Mouse (Mus musculus): ENCODE measurements at regions not wholly inside any gene's neighbourhood (a gene's known extent, or its start where the extent isn't known, plus 50 kb on each side); places are given as distances from the start of the nearest gene placed in this dataset.
A peak's percentile ranks its signal among the peaks of the same experiment; 100 is the strongest.
"Not testable (repeated sequence)": the region's sequence is repeated elsewhere in the genome, so short reads cannot be mapped to it uniquely, and the experiment has no call there.

- Histone ChIP-seq H3K36me3 (replicated peaks; ENCODE audit: control insufficient read depth, insufficient read depth, low read depth, low read length) (no peaks in the 10 kb centered on the region), H3K4me1 (ENCODE audit: control insufficient read depth, insufficient read depth, low read length) (no peaks in the 10 kb centered on the region), H3K27ac (replicated peaks; ENCODE audit: low read depth, low read length) (no peak overlapping the region), H3K4me2 (ENCODE audit: low read depth, low read length) (no peak overlapping the region), H3K9ac (replicated peaks; ENCODE audit: low read length) (no peak overlapping the region), H3K27me3 (ENCODE audit: control insufficient read depth, insufficient read depth, low read length) (no peaks in the 10 kb centered on the region), H3K4me3 (ENCODE audit: low read depth, low read length) (no peak overlapping the region), H3K9me3 (replicated peaks; ENCODE audit: control insufficient read depth, low read length) (no peaks in the 10 kb centered on the region)
- ATAC-seq (replicated peaks; ENCODE audit: insufficient number of reproducible peaks, low FRiP score, low TSS enrichment, low read depth) (no peak), DNase-seq (ENCODE audit: low spot score) (no peak)
- 74% methylated on average over 9 of the region's 9 CpGs for WGBS
Observed at GRCm38 (mm10) chr8:99650587-99651301, 234.5 kb upstream of the Cdh8 start.

- no peak overlapping the region for H3K27ac ChIP-seq (replicated peaks; ENCODE audit: low read depth, low read length)
- no peak overlapping the region for H3K4me3 ChIP-seq (ENCODE audit: low read depth, low read length)
- H3K9me3 ChIP-seq (replicated peaks; ENCODE audit: control insufficient read depth, low read length) = no peaks in the 10 kb centered on the region
- DNase-seq (ENCODE audit: low spot score) (no peak), ATAC-seq (replicated peaks; ENCODE audit: insufficient number of reproducible peaks, low FRiP score, low TSS enrichment, low read depth) (no peak)
- H3K27me3 ChIP-seq (ENCODE audit: control insufficient read depth, insufficient read depth, low read length) = no peaks in the 10 kb centered on the region
- H3K4me2 ChIP-seq (ENCODE audit: low read depth, low read length) = no peak overlapping the region
- no peak overlapping the region for H3K9ac ChIP-seq (replicated peaks; ENCODE audit: low read length)
- WGBS = 59% methylated on average over 3 of the region's 3 CpGs
- no peaks in the 10 kb centered on the region for H3K4me1 ChIP-seq (ENCODE audit: control insufficient read depth, insufficient read depth, low read length)
- no peaks in the 10 kb centered on the region for H3K36me3 ChIP-seq (replicated peaks; ENCODE audit: control insufficient read depth, insufficient read depth, low read depth, low read length)
Observed at GRCm38 (mm10) chr8:99640543-99640942, 224.3 kb upstream of the Cdh8 start.

- H3K4me2 ChIP-seq (ENCODE audit: low read depth, low read length); ATAC-seq (replicated peaks; ENCODE audit: insufficient number of reproducible peaks, low FRiP score, low TSS enrichment, low read depth); H3K9me3 ChIP-seq (replicated peaks; ENCODE audit: control insufficient read depth, low read length); H3K4me1 ChIP-seq (ENCODE audit: control insufficient read depth, insufficient read depth, low read length); DNase-seq (ENCODE audit: low spot score); H3K36me3 ChIP-seq (replicated peaks; ENCODE audit: control insufficient read depth, insufficient read depth, low read depth, low read length); H3K9ac ChIP-seq (replicated peaks; ENCODE audit: low read length); H3K27me3 ChIP-seq (ENCODE audit: control insufficient read depth, insufficient read depth, low read length); H3K27ac ChIP-seq (replicated peaks; ENCODE audit: low read depth, low read length); H3K4me3 ChIP-seq (ENCODE audit: low read depth, low read length): not testable (repeated sequence)
- WGBS = 94% methylated on average over 1 of the region's 1 CpGs
Observed at GRCm38 (mm10) chr8:99630958-99631357, 214.7 kb upstream of the Cdh8 start.

GRCm38 (mm10) chr8:99621626-99622025, 205.4 kb upstream of the Cdh8 start:
- WGBS = 63% methylated on average over 2 of the region's 2 CpGs
- no peak overlapping the region for H3K9ac ChIP-seq (replicated peaks; ENCODE audit: low read length)
- DNase-seq (ENCODE audit: low spot score) (no peak), ATAC-seq (replicated peaks; ENCODE audit: insufficient number of reproducible peaks, low FRiP score, low TSS enrichment, low read depth) (no peak)
- no peak overlapping the region for H3K4me3 ChIP-seq (ENCODE audit: low read depth, low read length)
- H3K27ac ChIP-seq (replicated peaks; ENCODE audit: low read depth, low read length) = no peak overlapping the region
- no peaks in the 10 kb centered on the region for H3K9me3 ChIP-seq (replicated peaks; ENCODE audit: control insufficient read depth, low read length)
- H3K27me3 ChIP-seq (ENCODE audit: control insufficient read depth, insufficient read depth, low read length) = no peaks in the 10 kb centered on the region
- no peaks in the 10 kb centered on the region for H3K4me1 ChIP-seq (ENCODE audit: control insufficient read depth, insufficient read depth, low read length)
- H3K4me2 ChIP-seq (ENCODE audit: low read depth, low read length) = no peak overlapping the region
- no peaks in the 10 kb centered on the region for H3K36me3 ChIP-seq (replicated peaks; ENCODE audit: control insufficient read depth, insufficient read depth, low read depth, low read length)

GRCm38 (mm10) chr8:99604327-99604726, 188.1 kb upstream of the Cdh8 start:
- not testable (repeated sequence) for ATAC-seq (replicated peaks; ENCODE audit: insufficient number of reproducible peaks, low FRiP score, low TSS enrichment, low read depth)
- DNase-seq (ENCODE audit: low spot score) = peak; percentile 19

GRCm38 (mm10) chr8:99591308-99592004, 175.2 kb upstream of the Cdh8 start:
- Histone ChIP-seq H3K4me3 (ENCODE audit: low read depth, low read length) (no peak overlapping the region), H3K27ac (replicated peaks; ENCODE audit: low read depth, low read length) (no peak overlapping the region), H3K9ac (replicated peaks; ENCODE audit: low read length) (no peak overlapping the region), H3K27me3 (ENCODE audit: control insufficient read depth, insufficient read depth, low read length) (no peaks in the 10 kb centered on the region), H3K36me3 (replicated peaks; ENCODE audit: control insufficient read depth, insufficient read depth, low read depth, low read length) (no peaks in the 10 kb centered on the region), H3K4me2 (ENCODE audit: low read depth, low read length) (no peak overlapping the region), H3K9me3 (replicated peaks; ENCODE audit: control insufficient read depth, low read length) (no peaks in the 10 kb centered on the region), H3K4me1 (ENCODE audit: control insufficient read depth, insufficient read depth, low read length) (no peaks in the 10 kb centered on the region)
- DNase-seq (ENCODE audit: low spot score) (no peak), ATAC-seq (replicated peaks; ENCODE audit: insufficient number of reproducible peaks, low FRiP score, low TSS enrichment, low read depth) (no peak)
- 70% methylated on average over 2 of the region's 2 CpGs for WGBS

More at GRCm38 (mm10) chr8:99604327-99604726, 188.1 kb upstream of the Cdh8 start:
- not testable (repeated sequence) for H3K27me3 ChIP-seq (ENCODE audit: control insufficient read depth, insufficient read depth, low read length); H3K9ac ChIP-seq (replicated peaks; ENCODE audit: low read length); H3K9me3 ChIP-seq (replicated peaks; ENCODE audit: control insufficient read depth, low read length); H3K27ac ChIP-seq (replicated peaks; ENCODE audit: low read depth, low read length); H3K4me1 ChIP-seq (ENCODE audit: control insufficient read depth, insufficient read depth, low read length); H3K4me3 ChIP-seq (ENCODE audit: low read depth, low read length); H3K4me2 ChIP-seq (ENCODE audit: low read depth, low read length); H3K36me3 ChIP-seq (replicated peaks; ENCODE audit: control insufficient read depth, insufficient read depth, low read depth, low read length)
- 60% methylated on average over 2 of the region's 2 CpGs for WGBS

- no peaks in the 10 kb centered on the region for H3K9me3 ChIP-seq (replicated peaks; ENCODE audit: control insufficient read depth, low read length)
- H3K36me3 ChIP-seq (replicated peaks; ENCODE audit: control insufficient read depth, insufficient read depth, low read depth, low read length) = no peaks in the 10 kb centered on the region
- no peak overlapping the region for H3K9ac ChIP-seq (replicated peaks; ENCODE audit: low read length)
- no peak for ATAC-seq (replicated peaks; ENCODE audit: insufficient number of reproducible peaks, low FRiP score, low TSS enrichment, low read depth)
- no peak for DNase-seq (ENCODE audit: low spot score)
- no peaks in the 10 kb centered on the region for H3K4me1 ChIP-seq (ENCODE audit: control insufficient read depth, insufficient read depth, low read length)
- no peak overlapping the region for H3K4me3 ChIP-seq (ENCODE audit: low read depth, low read length)
- no peak overlapping the region for H3K4me2 ChIP-seq (ENCODE audit: low read depth, low read length)
- no peaks in the 10 kb centered on the region for H3K27me3 ChIP-seq (ENCODE audit: control insufficient read depth, insufficient read depth, low read length)
- no peak overlapping the region for H3K27ac ChIP-seq (replicated peaks; ENCODE audit: low read depth, low read length)
- 73% methylated on average over 1 of the region's 1 CpGs for WGBS
Observed at GRCm38 (mm10) chr8:99544102-99544501, 127.8 kb upstream of the Cdh8 start.

- Histone ChIP-seq H3K9me3 (replicated peaks; ENCODE audit: control insufficient read depth, low read length) (no peaks in the 10 kb centered on the region), H3K36me3 (replicated peaks; ENCODE audit: control insufficient read depth, insufficient read depth, low read depth, low read length) (no peaks in the 10 kb centered on the region), H3K4me1 (ENCODE audit: control insufficient read depth, insufficient read depth, low read length) (no peaks in the 10 kb centered on the region), H3K27me3 (ENCODE audit: control insufficient read depth, insufficient read depth, low read length) (no peaks in the 10 kb centered on the region), H3K4me2 (ENCODE audit: low read depth, low read length) (no peak overlapping the region), H3K4me3 (ENCODE audit: low read depth, low read length) (no peak overlapping the region), H3K27ac (replicated peaks; ENCODE audit: low read depth, low read length) (no peak overlapping the region), H3K9ac (replicated peaks; ENCODE audit: low read length) (no peak overlapping the region)
- DNase-seq (ENCODE audit: low spot score) = no peak
- ATAC-seq (replicated peaks; ENCODE audit: insufficient number of reproducible peaks, low FRiP score, low TSS enrichment, low read depth) = no peak
- WGBS = 87% methylated on average over 8 of the region's 8 CpGs
Observed at GRCm38 (mm10) chr8:99532686-99533415, 116.6 kb upstream of the Cdh8 start.
